Mouse (Mus musculus): ENCODE results near the gene Hrk. TPM values are rescaled to one million over a fixed set of nuclear protein-coding genes. Genes with fewer than 3 reads are reported as not detected.

Gene Hrk
- not detected in 2 replicates for total RNA-seq (2015; ENCODE audit: low replicate concordance)
- not detected in 2 replicates for total RNA-seq (2017; ENCODE audit: low replicate concordance)

GRCm38 (mm10) chr5:118164581-118164980, at the start of gene Hrk:
TSS of gene Hrk (plus strand) at chr5:118164648.
- no peak for ATAC-seq (replicated peaks; ENCODE audit: low FRiP score, poor library complexity, severe bottlenecking)

GRCm38 (mm10) chr5:118118351-118118750, 46.1 kb upstream of the Hrk start:
- ATAC-seq (replicated peaks; ENCODE audit: low FRiP score, poor library complexity, severe bottlenecking) = no peak

- no peak for ATAC-seq (replicated peaks; ENCODE audit: low FRiP score, poor library complexity, severe bottlenecking)
Observed at GRCm38 (mm10) chr5:118118922-118119321, 45.5 kb upstream of the Hrk start.

DNA sequence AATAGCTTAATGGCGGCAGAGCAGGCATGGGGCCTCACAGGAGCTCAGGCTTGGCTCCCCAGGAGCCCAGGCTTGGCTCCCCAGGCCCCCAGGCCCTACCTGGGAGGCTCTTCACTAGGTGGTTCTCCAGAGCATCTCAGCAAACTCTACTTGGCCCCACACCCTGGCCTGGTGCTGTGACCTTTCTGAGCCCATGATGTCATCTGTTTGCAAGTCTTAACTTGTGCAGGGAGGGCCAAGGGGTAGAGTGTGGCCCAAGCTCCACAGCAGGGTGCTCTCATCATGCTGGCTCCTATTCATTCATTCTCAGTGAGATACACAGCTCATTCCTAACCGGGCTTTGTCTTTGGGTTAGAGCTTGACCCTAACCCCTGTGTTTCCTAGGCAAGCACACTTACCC, 43.8 kb upstream of the Hrk start:
- ATAC-seq (replicated peaks; ENCODE audit: low FRiP score, poor library complexity, severe bottlenecking) = no peak

DNA sequence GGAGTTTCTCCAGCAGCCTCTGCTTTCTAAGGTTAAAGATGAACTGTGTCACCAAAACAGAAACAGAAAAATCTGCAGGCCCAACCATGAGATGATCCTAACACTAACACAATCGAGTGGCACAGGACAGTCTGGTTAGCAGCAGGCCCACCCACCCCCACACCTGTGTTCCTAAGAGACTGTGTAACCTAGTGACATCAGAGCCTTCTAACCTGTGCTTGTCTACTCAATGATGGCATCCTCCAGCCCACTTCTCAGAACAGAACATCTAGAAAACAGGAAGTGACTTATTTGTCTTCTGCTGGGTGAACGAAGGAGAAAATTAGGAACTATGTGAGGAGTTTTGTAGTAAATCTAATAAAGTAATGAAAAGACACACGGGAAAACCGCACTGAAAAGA, 42.5 kb upstream of the Hrk start:
- ATAC-seq (replicated peaks; ENCODE audit: low FRiP score, poor library complexity, severe bottlenecking) = no peak

- ATAC-seq (replicated peaks; ENCODE audit: low FRiP score, poor library complexity, severe bottlenecking) = no peak
Observed at GRCm38 (mm10) chr5:118123096-118123495, 41.4 kb upstream of the Hrk start.

DNA sequence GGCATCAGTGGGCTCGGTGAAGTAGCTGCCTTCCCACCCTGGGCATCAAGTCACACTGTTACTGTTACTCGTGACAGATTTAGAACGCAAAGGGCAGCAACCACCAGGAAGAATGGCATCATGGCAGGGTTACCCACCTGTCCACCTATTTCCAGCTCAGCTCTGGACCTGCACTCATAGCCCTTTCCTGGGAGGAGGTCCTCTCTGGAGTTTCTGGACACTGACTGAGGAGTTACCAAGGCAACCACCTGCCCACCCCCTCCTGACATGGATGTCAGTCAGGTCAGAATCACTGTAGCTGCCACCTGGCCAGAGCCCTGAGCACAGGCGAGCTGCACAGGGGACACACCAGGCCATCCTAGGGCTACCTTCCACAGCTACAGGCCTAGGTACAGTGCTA, 37.8 kb upstream of the Hrk start:
- ATAC-seq (replicated peaks; ENCODE audit: low FRiP score, poor library complexity, severe bottlenecking) = no peak

DNA sequence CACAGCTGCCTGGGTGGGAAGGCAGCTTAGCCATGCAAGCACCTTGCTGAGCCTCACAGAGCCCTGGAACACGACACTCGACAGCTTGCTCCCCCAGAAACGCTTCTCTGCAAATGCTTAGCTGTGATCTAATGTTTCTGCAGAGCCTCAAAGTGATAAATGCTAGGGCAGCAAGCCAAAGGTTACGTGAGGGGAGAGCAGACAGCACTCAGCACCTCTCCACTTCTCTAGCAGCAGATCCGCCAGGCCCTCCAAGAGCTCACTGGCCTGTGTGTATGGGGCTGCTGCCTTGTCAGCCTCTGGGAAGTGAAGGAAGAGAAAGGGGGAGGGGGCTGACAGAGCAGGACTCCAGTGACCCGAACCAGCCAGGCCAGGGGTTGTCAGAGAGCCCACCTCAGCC, 36.2 kb upstream of the Hrk start:
- ATAC-seq (replicated peaks; ENCODE audit: low FRiP score, poor library complexity, severe bottlenecking) = no peak

DNA sequence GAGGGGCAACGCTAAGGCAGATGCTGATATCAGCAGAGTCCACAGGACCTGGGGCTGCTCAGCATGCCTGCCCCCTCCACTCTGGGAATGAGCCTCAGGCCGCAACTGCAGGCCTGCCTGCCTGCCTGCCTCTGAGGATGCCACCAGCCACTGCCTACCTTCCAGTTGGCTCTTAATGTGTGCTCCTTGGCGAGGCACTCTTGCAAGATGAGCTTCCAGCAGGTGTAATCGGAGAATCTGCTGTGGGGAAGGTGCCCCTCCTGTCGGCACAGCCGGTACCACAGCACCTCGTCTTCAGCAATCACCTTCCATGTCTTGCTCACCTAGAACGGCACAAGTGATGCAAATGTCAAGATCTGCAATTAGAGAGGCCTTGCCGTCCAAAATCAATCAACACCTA, 35.8 kb upstream of the Hrk start:
- ATAC-seq (replicated peaks; ENCODE audit: low FRiP score, poor library complexity, severe bottlenecking) = no peak

DNA sequence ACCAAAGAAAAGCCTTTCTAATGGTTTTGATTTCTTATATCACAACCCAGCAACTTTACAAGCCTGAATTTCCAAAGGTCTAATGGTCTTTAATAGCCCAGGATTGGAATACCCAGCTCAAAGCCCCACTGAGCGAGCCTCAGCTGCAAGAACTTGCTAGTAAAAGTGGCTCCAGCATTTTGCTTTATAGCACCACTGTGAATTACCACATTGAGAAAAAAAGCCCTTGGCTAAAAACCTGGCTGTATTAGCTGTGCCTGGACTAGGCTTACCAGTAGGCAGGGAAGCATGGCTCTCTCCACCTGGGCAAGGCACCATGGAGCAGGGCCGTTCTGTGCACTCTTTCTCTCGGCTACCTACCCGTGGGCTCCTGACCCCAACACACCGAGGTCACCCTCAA, 28.1 kb upstream of the Hrk start:
- no peak for ATAC-seq (replicated peaks; ENCODE audit: low FRiP score, poor library complexity, severe bottlenecking)

- ATAC-seq (replicated peaks; ENCODE audit: low FRiP score, poor library complexity, severe bottlenecking) = no peak
Observed at GRCm38 (mm10) chr5:118139630-118140029, 24.8 kb upstream of the Hrk start.

GRCm38 (mm10) chr5:118142471-118142870, 22.0 kb upstream of the Hrk start:
- ATAC-seq (replicated peaks; ENCODE audit: low FRiP score, poor library complexity, severe bottlenecking) = no peak

DNA sequence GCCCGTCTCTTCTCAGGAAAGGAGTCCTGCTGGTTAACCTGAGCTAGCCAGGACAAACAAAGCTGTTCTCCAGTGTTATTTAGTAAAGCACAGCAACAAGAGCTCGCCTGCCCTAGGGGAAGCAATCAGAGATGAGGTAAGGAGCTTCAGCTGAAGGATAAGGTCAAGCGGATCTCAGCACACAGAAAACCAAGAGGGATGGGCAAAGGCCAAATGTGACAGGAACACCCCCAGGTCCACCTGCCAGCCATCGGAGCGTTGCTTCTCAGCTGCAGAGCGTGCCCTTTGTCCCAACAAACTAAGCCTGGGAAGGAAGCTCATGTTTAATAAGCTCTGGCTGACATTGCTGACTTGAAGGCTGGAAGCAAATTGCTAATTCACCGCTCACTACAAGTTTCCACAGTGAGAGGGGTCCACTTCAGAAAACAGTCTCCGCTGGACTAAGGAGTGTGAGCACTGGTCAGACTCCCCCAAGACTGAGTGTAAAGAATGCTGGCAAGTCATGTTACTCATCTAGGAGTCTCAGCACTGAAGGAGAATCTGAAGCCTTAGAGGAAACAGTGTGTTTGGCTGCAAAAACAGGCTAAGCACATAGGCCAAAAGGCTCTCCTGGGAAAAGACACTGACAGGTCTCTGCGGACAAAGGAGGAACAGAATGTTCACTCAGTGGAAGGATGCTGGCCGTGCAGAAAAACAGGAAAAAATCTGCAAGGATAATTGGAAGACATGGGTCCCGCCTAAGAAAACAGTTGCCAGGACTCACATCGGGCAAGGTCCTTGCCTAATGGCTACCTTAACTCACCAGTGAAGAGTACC, 21.0 kb upstream of the Hrk start:
- no peak for ATAC-seq (replicated peaks; ENCODE audit: low FRiP score, poor library complexity, severe bottlenecking)

DNA sequence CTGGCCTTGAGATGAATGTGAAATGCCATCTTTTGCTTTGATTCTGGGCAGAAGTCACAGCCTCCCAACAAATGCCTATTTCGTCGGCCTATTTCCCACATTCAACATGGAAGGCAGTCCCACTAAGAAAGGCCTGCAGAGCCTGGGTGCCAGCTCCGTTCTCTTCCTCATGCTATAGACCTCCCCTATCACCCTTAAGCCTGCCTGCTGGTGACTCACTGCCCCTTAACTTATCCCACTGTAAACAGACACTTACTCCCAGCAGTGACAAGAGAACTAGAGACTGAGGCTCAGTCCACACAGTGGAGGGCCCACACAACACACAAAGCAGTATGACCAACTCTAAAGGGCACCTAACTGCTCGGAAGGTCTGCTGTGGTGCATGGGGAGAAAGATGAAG, 20.1 kb upstream of the Hrk start:
- ATAC-seq (replicated peaks; ENCODE audit: low FRiP score, poor library complexity, severe bottlenecking) = no peak

GRCm38 (mm10) chr5:118144770-118145169, 19.7 kb upstream of the Hrk start:
- no peak for ATAC-seq (replicated peaks; ENCODE audit: low FRiP score, poor library complexity, severe bottlenecking)

GRCm38 (mm10) chr5:118145458-118145857, 19.0 kb upstream of the Hrk start:
- no peak for ATAC-seq (replicated peaks; ENCODE audit: low FRiP score, poor library complexity, severe bottlenecking)

- no peak for ATAC-seq (replicated peaks; ENCODE audit: low FRiP score, poor library complexity, severe bottlenecking)
Observed at GRCm38 (mm10) chr5:118145999-118146679, 18.3 kb upstream of the Hrk start.

- no peak for ATAC-seq (replicated peaks; ENCODE audit: low FRiP score, poor library complexity, severe bottlenecking)
Observed at GRCm38 (mm10) chr5:118147264-118147663, 17.2 kb upstream of the Hrk start.

- no peak for ATAC-seq (replicated peaks; ENCODE audit: low FRiP score, poor library complexity, severe bottlenecking)
Observed at GRCm38 (mm10) chr5:118149711-118150110, 14.7 kb upstream of the Hrk start.

DNA sequence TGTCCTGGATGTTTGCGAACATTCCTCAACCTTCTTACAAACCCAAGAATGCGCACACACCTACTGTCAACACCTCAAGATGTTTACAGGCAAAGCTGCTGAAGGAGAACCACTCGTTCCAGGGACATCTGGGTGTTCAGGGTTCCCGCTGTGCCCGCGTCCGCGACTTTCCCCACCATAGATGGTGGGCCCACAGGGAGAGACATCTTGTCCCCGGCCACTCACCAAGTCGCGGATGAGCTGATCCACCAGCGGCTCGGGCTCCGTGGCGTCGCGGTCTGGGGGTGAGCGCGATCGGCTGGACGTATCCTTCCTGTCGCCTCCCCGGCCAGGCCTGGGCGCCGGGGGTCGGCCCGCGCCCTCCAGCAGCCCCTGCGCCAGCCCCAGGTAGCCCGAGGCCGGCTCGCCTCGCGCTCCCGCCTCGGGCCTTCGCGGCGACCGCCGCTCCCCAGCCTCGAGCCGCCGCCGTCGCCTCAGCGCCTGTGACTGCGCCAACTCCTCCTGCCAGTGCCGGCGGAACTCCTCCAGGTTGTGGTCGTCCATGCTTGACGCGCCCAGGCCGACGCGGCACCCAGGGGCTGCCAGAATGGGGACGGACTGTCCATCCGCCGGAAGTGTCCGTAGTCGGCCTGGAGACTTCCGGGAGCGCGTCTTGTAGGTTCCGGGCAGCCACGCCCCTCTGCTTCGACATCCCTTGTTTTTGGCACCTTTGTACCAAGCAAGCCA, 9.4 kb upstream of the Hrk start, which contains the start of gene Fbxw8:
Gene Fbxw8, minus strand, starts transcription at position 626 of the 726 bp plus-strand sequence.
- ATAC-seq (replicated peaks; ENCODE audit: low FRiP score, poor library complexity, severe bottlenecking) = peak; percentile 90

DNA sequence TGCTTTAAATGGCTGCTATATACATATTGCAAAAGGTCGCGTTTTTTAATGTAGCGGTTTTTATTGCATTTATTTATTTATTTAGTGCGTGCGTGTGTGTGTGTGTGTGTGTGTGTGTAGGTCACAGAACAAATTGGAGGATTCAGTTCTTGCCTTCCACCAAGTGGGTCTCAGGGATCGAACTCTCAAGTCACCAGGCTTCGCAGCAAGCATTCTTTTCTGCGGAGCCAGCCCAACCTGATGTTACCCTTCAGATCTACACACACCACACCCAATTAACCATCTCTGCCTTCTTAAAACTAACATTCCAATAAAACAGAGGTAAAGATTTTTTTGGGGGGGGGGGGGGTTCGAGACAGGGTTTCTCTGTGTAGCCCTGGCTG, 8.9 kb upstream of the Hrk start:
- ATAC-seq (replicated peaks; ENCODE audit: low FRiP score, poor library complexity, severe bottlenecking) = no peak

All from erythroblast, adult 5-6 weeks (primary cell).